9 mouse cellular contexts compared by ENCODE assay signal in the genomic region with DNA sequence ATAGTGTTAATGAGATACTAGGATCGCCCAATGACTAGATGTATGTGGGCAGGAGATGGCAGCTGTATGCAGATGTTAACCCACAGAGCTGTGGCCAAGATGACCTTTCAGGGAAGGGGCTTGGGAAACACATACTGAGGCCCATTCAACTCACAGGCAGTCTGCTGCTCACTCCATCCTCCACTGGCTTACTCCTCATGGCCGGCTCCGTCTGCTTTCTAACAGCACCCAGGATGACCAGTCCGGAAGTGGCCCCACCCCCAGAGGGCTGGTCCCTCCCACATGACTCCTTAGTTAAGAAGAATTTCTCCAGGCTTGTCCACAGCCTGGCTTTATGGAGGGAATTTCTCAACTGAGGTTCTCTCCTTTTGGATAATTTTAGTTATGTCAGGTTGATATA.
DNase-seq lines count a peak whose midpoint lies in the region; ATAC-seq lines count a peak whose summit lies in the region.
"Had no signal": no experiment of that assay in that cellular context is flagged by ENCODE, and none has a peak within 500 bp of the region (broad histone marks: within the 10 kb centered on the region; RNA-seq: fewer than 3 reads in every experiment).

No protein-coding gene starts in this region.

- peaks cover 6% of the 10 kb centered on the region; the same call in 1 of the 2 replicates for H3K4me1 ChIP-seq in kidney, embryonic 16.5 days (ENCODE audit: insufficient read depth, low read length)
- no peaks in the 10 kb centered on the region for H3K4me1 ChIP-seq in stomach, embryonic 16.5 days (ENCODE audit: control insufficient read depth, insufficient read depth, low read length)
- H3K4me1 ChIP-seq: hindbrain, embryonic 12.5 days; midbrain, embryonic 15.5 days had no signal

- H3K4me2 ChIP-seq in kidney, embryonic 16.5 days (replicated peaks; ENCODE audit: low read depth, low read length): no peak overlapping the region
- no peak overlapping the region for H3K4me2 ChIP-seq in stomach, embryonic 16.5 days (ENCODE audit: low read depth, low read length)
- H3K4me2 ChIP-seq: hindbrain, embryonic 12.5 days; midbrain, embryonic 15.5 days had no signal

- WGBS in kidney, embryonic 16.5 days: 66% methylated on average over 4 of the region's 4 CpGs
- WGBS in stomach, embryonic 16.5 days: 68% methylated on average over 4 of the region's 4 CpGs

- H3K9ac ChIP-seq in kidney, embryonic 16.5 days (replicated peaks; ENCODE audit: low read length): no peak overlapping the region
- no peak overlapping the region for H3K9ac ChIP-seq in stomach, embryonic 16.5 days (ENCODE audit: low read length)
- H3K9ac ChIP-seq: hindbrain, embryonic 12.5 days; midbrain, embryonic 15.5 days had no signal

- H3K27ac ChIP-seq in kidney, embryonic 16.5 days (ENCODE audit: low read length): peak overlapping the region; percentile 88
- H3K27ac ChIP-seq in stomach, embryonic 16.5 days (ENCODE audit: low read length): peak overlapping the region; percentile 94
- H3K27ac ChIP-seq: hindbrain, embryonic 12.5 days; midbrain, embryonic 15.5 days had no signal

- no peaks in the 10 kb centered on the region for H3K27me3 ChIP-seq in kidney, embryonic 16.5 days (ENCODE audit: insufficient read depth, low read length)
- no peaks in the 10 kb centered on the region for H3K27me3 ChIP-seq in stomach, embryonic 16.5 days (ENCODE audit: control insufficient read depth, insufficient read depth, low read length)
- H3K27me3 ChIP-seq: hindbrain, embryonic 12.5 days; midbrain, embryonic 15.5 days had no signal

- H3K9me3 ChIP-seq in kidney, embryonic 16.5 days (ENCODE audit: low read length): no peaks in the 10 kb centered on the region
- H3K9me3 ChIP-seq in stomach, embryonic 16.5 days (replicated peaks; ENCODE audit: control insufficient read depth, low read length): no peaks in the 10 kb centered on the region
- H3K9me3 ChIP-seq: midbrain, embryonic 15.5 days had no signal

- peak; percentile 2 for DNase-seq in right cerebral cortex, adult 18-20 months
- DNase-seq in right cerebral cortex, adult 2 months (ENCODE audit: low spot score in 2 of 2): no peak
- DNase-seq in heart, adult 8-10 months (ENCODE audit: low spot score): peak; percentile 31
- no peak for DNase-seq in ovary, postnatal 10 days (ENCODE audit: low spot score)

- H3K4me3 ChIP-seq in kidney, embryonic 16.5 days (ENCODE audit: low read length): no peak overlapping the region
- no peak overlapping the region for H3K4me3 ChIP-seq in stomach, embryonic 16.5 days (replicated peaks; ENCODE audit: low read length)
- H3K4me3 ChIP-seq: hindbrain, embryonic 12.5 days; midbrain, embryonic 15.5 days had no signal

- no peaks in the 10 kb centered on the region for H3K36me3 ChIP-seq in kidney, embryonic 16.5 days (ENCODE audit: insufficient read depth, low read length)
- H3K36me3 ChIP-seq in stomach, embryonic 16.5 days (ENCODE audit: control insufficient read depth, insufficient read depth, low read length): no peaks in the 10 kb centered on the region
- H3K36me3 ChIP-seq: hindbrain, embryonic 12.5 days; midbrain, embryonic 15.5 days had no signal

- ATAC-seq in kidney, embryonic 16.5 days (ENCODE audit: low FRiP score, low TSS enrichment): 0 out of 2 replicates have a peak, but pooled peaks have one; percentile 51
- peak; percentile 54 for ATAC-seq in stomach, embryonic 16.5 days (ENCODE audit: insufficient read depth, low FRiP score)
- ATAC-seq in CD4-positive, CD25-positive, alpha-beta regulatory T cell, adult 4 months: no peak
- ATAC-seq: midbrain, embryonic 15.5 days had no signal

Comparison
In these comparisons a context has a peak if more than half of its experiments do, and no peak if none do; other contexts are left out.
1. DNase-seq: peak in right cerebral cortex, adult 18-20 months (single experiment) and heart, adult 8-10 months (single experiment); none in right cerebral cortex, adult 2 months (0 of 2) and ovary, postnatal 10 days (single experiment).